Mouse (Mus musculus): ENCODE measurements around the gene Gm3435. TPM values are rescaled to one million over a fixed set of nuclear protein-coding genes. Genes with fewer than 3 reads are reported as not detected.

Gm3435 gene
- 0.59 and 0.82 TPM in 2 replicates for polyA plus RNA-seq (2012; ENCODE audit: low replicate concordance)

GRCm38 (mm10) chr17:15009706-15010413 is at the start of gene Gm3435:
TSS of gene Gm3435 (plus strand) at chr17:15010176.

GRCm38 (mm10) chr17:14960951-14961556 is 48.9 kb upstream of the Gm3435 start, which contains the start of gene Phf10:
TSS of gene Phf10 (minus strand) at chr17:14961273.

GRCm38 (mm10) chr17:14978362-14979038 is 31.5 kb upstream of the Gm3435 start, which contains the start of the genes 9030025P20Rik and Gm3417:
TSS of gene 9030025P20Rik (plus strand) at chr17:14978468.
TSS of gene Gm3417 (minus strand) at chr17:14978790.

GRCm38 (mm10) chr17:15041175-15041729 is 31.3 kb downstream of the Gm3435 start, which contains the start of the genes Ermard, Tcte3 and Gm3448:
TSS of gene Ermard (plus strand) at chr17:15041208.
TSS of gene Tcte3 (minus strand) at chr17:15041488.
TSS of gene Gm3448 (minus strand) at chr17:15041537.

Other genes starting within 250 kb of the Gm3435 start
- 0.96 TPM in 1 of 2 replicates, not detected in the other for gene Wdr27, start 67.0 kb upstream of the Gm3435 start, polyA plus RNA-seq (2012; ENCODE audit: low replicate concordance)
- gene 1600012H06Rik, start 67.0 kb upstream of the Gm3435 start, polyA plus RNA-seq (2012; ENCODE audit: low replicate concordance), result 0.57 and 1.5 TPM in 2 replicates
- gene Phf10, start 48.9 kb upstream of the Gm3435 start, polyA plus RNA-seq (2012; ENCODE audit: low replicate concordance), result 56.0 and 67.4 TPM in 2 replicates
- 3.6 and 4.3 TPM in 2 replicates for gene 9030025P20Rik, start 31.7 kb upstream of the Gm3435 start, polyA plus RNA-seq (2012; ENCODE audit: low replicate concordance)
- gene Gm3417, start 31.4 kb upstream of the Gm3435 start, polyA plus RNA-seq (2012; ENCODE audit: low replicate concordance), result 3.3 and 5.7 TPM in 2 replicates
- 1.7 and 3.6 TPM in 2 replicates for gene Ermard, start 31.0 kb downstream of the Gm3435 start, polyA plus RNA-seq (2012; ENCODE audit: low replicate concordance)
- gene Tcte3, start 31.3 kb downstream of the Gm3435 start, polyA plus RNA-seq (2012; ENCODE audit: low replicate concordance), result 0.79 TPM in 1 of 2 replicates, not detected in the other
- 0.63 and 1.0 TPM in 2 replicates for gene Gm3448, start 31.4 kb downstream of the Gm3435 start, polyA plus RNA-seq (2012; ENCODE audit: low replicate concordance)

Measured in leukemia stem cell, adult 10-12 weeks (primary cell).